In genomic region chr17:64375327-64375726, GRCm38 (mm10) we compare ENCODE assay signal across 8 mouse cellular contexts. TPM values are rescaled to one million over a fixed set of nuclear protein-coding genes. Genes with fewer than 3 reads are reported as not detected.
DNase-seq lines count a peak whose midpoint lies in the region; ATAC-seq lines count a peak whose summit lies in the region.

No protein-coding gene starts in this region.

- WGBS in forebrain, embryonic 15.5 days, result 71% methylated on average over 4 of the region's 4 CpGs

- H3K4me3 ChIP-seq in forebrain, embryonic 15.5 days, result no peak overlapping the region

- H3K27ac ChIP-seq in forebrain, embryonic 15.5 days (replicated peaks), result no peak overlapping the region

- peak; percentile 70 for ATAC-seq in forebrain, embryonic 15.5 days (replicated peaks)
- ATAC-seq in hematopoietic stem cell, adult 5-6 weeks (replicated peaks in 1 of 2; ENCODE audit: insufficient read depth in 1 of 2, low FRiP score in 2 of 2, low TSS enrichment in 1 of 2, low read depth in 1 of 2, poor library complexity in 2 of 2, severe bottlenecking in 2 of 2), result peak; percentile 96 to 98

- H3K9ac ChIP-seq in forebrain, embryonic 15.5 days (replicated peaks), result no peak overlapping the region

- DNase-seq in MN1 (ENCODE audit: low spot score), result peak; percentile 68
- DNase-seq in c-Kit-positive CD71-positive TER-119-positive erythroid progenitor cells, embryonic 14.5 days (ENCODE audit: low spot score), result peak; percentile 22
- DNase-seq in layer of hippocampus, adult 9-11 months, result peak; percentile 59
- peak; percentile 81 for DNase-seq in lung, postnatal 14 days
- DNase-seq in retina, adult 2 months (ENCODE audit: low read depth, low spot score), result peak; percentile 38
- DNase-seq in urinary bladder, adult 2 months (ENCODE audit: low spot score), result peak; percentile 44

- no peak overlapping the region for H3K4me2 ChIP-seq in forebrain, embryonic 15.5 days (replicated peaks)

- no peaks in the 10 kb centered on the region for H3K27me3 ChIP-seq in forebrain, embryonic 15.5 days

- no peaks in the 10 kb centered on the region for H3K36me3 ChIP-seq in forebrain, embryonic 15.5 days

- no peaks in the 10 kb centered on the region for H3K9me3 ChIP-seq in forebrain, embryonic 15.5 days

- H3K4me1 ChIP-seq in forebrain, embryonic 15.5 days, result no peaks in the 10 kb centered on the region

RNA-seq across cellular contexts. Expression of gene Pja2, which starts 43.6 kb away (rescaled TPM):
- polyA plus RNA-seq in forebrain, embryonic 15.5 days (2015; fragmentation: Nextera tagmentation; extraction: Ambion mirVana), result 127 and 141 TPM in 2 replicates
- total RNA-seq in hematopoietic stem cell, adult 5-6 weeks (2017), result 37.3 and 44.2 TPM in 2 replicates
- 54.5 and 77.3 TPM in 2 replicates for polyA plus RNA-seq in urinary bladder, adult 2 months (2012; rRNA removed)

Comparison
In these comparisons a context has a peak if more than half of its experiments do, and no peak if none do; other contexts are left out.
1. DNase-seq: peak in every context shown above with its lines; median percentile 81 in lung, postnatal 14 days; 68 in MN1; 59 in layer of hippocampus, adult 9-11 months; 44 in urinary bladder, adult 2 months; 38 in retina, adult 2 months; 22 in c-Kit-positive CD71-positive TER-119-positive erythroid progenitor cells, embryonic 14.5 days.